Mouse (Mus musculus) limb, embryonic 15.5 days (tissue): Measurements from ENCODE around the gene Tbcc. TPM values are rescaled to one million over a fixed set of nuclear protein-coding genes. Genes with fewer than 3 reads are reported as not detected.

Experiments used
- ATAC-seq: fragments of 200-750 bp; cut with Nextera tagmentation; 2 replicates; pipeline ENCODE4 v1.8.0; 2017; ENCODE audit warnings: low read depth, moderate TSS enrichment; ENCODE audit not compliant: insufficient number of reproducible peaks, low FRiP score, low TSS enrichment
- H3K27ac ChIP-seq: fragments of 300-500 bp; sonication (generic); 2 replicates; pipeline ENCODE4 v1.5.1; 2015; ENCODE audit warnings: moderate library complexity, mild to moderate bottlenecking, inconsistent platforms
- H3K27me3 ChIP-seq: fragments of 300-500 bp; sonication (generic); 2 replicates; pipeline ENCODE4 v1.6.1; 2015; ENCODE audit warnings: inconsistent platforms
- H3K36me3 ChIP-seq: fragments of 300-500 bp; sonication (generic); 2 replicates; pipeline ENCODE4 v1.6.1; 2015; ENCODE audit warnings: inconsistent platforms
- H3K4me1 ChIP-seq: fragments of 300-500 bp; sonication (generic); 2 replicates; pipeline ENCODE4 v1.6.1; 2015; ENCODE audit warnings: inconsistent platforms
- H3K4me2 ChIP-seq: fragments of 300-500 bp; sonication (generic); 2 replicates; pipeline ENCODE4 v1.6.1; 2015; ENCODE audit warnings: mild to moderate bottlenecking, inconsistent platforms
- H3K4me3 ChIP-seq: fragments of 300-500 bp; sonication (generic); 2 replicates; pipeline ENCODE4 v1.5.1; 2015; ENCODE audit warnings: mild to moderate bottlenecking, inconsistent platforms
- H3K9ac ChIP-seq: fragments of 300-500 bp; sonication (generic); 2 replicates; pipeline ENCODE4 v1.6.1; 2015; ENCODE audit warnings: inconsistent platforms
- H3K9me3 ChIP-seq: fragments of 300-500 bp; sonication (generic); 2 replicates; pipeline ENCODE4 v1.6.1; 2016; ENCODE audit warnings: inconsistent platforms
- WGBS: fragments of 180-500 bp; shearing (Covaris S2); methylation state at CpG from one replicate; pipeline ENCODE4 v1.1.7; 2015; 5-methylcytosine and 5-hydroxymethylcytosine counted together
- polyA plus RNA-seq: library from polyadenylated mRNA; unstranded; fragments of >200 nt; fragmentation: Nextera tagmentation; extraction: Ambion mirVana; gene quantifications from 2 replicates; pipeline ENCODE4 v1.2.1, GENCODE M21; 2015

Tbcc gene
- polyA plus RNA-seq, 1 experiment from 2014 or later: 51.2 TPM

GRCm38 (mm10) chr17:46885910-46886643, 4.4 kb upstream of the Tbcc start:
- H3K4me2 ChIP-seq: no peak overlapping the region
- H3K9me3 ChIP-seq: no peaks in the 10 kb centered on the region
- H3K36me3 ChIP-seq: no peaks in the 10 kb centered on the region
- H3K9ac ChIP-seq: no peak overlapping the region
- no peak for ATAC-seq
- no peaks in the 10 kb centered on the region for H3K27me3 ChIP-seq
- WGBS: 44% methylated on average over 17 of the region's 17 CpGs
- H3K4me1 ChIP-seq: peaks cover 10% of the 10 kb centered on the region
- H3K4me3 ChIP-seq: no peak overlapping the region
- H3K27ac ChIP-seq: no peak overlapping the region

- Histone ChIP-seq H3K4me3 (peak overlapping the region; percentile 95), H3K4me1 (peaks cover 30% of the 10 kb centered on the region), H3K27me3 (no peaks in the 10 kb centered on the region), H3K4me2 (peak overlapping the region; percentile 81), H3K9ac (peak overlapping the region; percentile 61), H3K9me3 (no peaks in the 10 kb centered on the region), H3K36me3 (no peaks in the 10 kb centered on the region; the same call in 1 of the 2 replicates), H3K27ac (peak overlapping the region; percentile 98)
- no peak for ATAC-seq
- whole genome bisulfite sequencing: 25% methylated on average over 16 of the region's 16 CpGs
These were observed 1.8 kb upstream of the Tbcc start for GRCm38 (mm10) chr17:46888511-46889212.

GRCm38 (mm10) chr17:46889450-46890084, 917 bp upstream of the Tbcc start:
- Histone ChIP-seq H3K9me3 (no peaks in the 10 kb centered on the region), H3K36me3 (no peaks in the 10 kb centered on the region; the same call in 1 of the 2 replicates), H3K27me3 (no peaks in the 10 kb centered on the region), H3K4me3 (peak overlapping the region; percentile 95), H3K9ac (peak overlapping the region; percentile 61), H3K27ac (peak overlapping the region; percentile 98), H3K4me2 (peak overlapping the region; percentile 81), H3K4me1 (peaks cover 30% of the 10 kb centered on the region)
- WGBS: under 1% methylated on average over 44 of the region's 44 CpGs
- ATAC-seq: peak; percentile 30; the same call in 1 of the 2 replicates

- H3K9ac ChIP-seq: peak overlapping the region; percentile 86
- H3K9me3 ChIP-seq: no peaks in the 10 kb centered on the region
- H3K4me3 ChIP-seq: peak overlapping the region; percentile 95
- peak overlapping the region; percentile 83 for H3K4me2 ChIP-seq
- H3K4me1 ChIP-seq: peaks cover 27% of the 10 kb centered on the region
- no peaks in the 10 kb centered on the region for H3K27me3 ChIP-seq
- H3K27ac ChIP-seq: peak overlapping the region; percentile 91
- no peaks in the 10 kb centered on the region; the same call in 1 of the 2 replicates for H3K36me3 ChIP-seq
- 2% methylated on average over 64 of the region's 64 CpGs for WGBS
- ATAC-seq: peak; percentile 17
These were observed 535 bp downstream of the Tbcc start for GRCm38 (mm10) chr17:46890843-46891594.

GRCm38 (mm10) chr17:46895426-46895825, 4.9 kb downstream of the Tbcc start:
- Histone ChIP-seq H3K4me2 (no peak overlapping the region), H3K27ac (no peak overlapping the region), H3K4me1 (peaks cover 20% of the 10 kb centered on the region), H3K4me3 (no peak overlapping the region), H3K36me3 (no peaks in the 10 kb centered on the region; the same call in 1 of the 2 replicates), H3K9ac (no peak overlapping the region), H3K9me3 (no peaks in the 10 kb centered on the region), H3K27me3 (no peaks in the 10 kb centered on the region)
- no peak for ATAC-seq
- 87% methylated on average over 9 of the region's 9 CpGs for WGBS

GRCm38 (mm10) chr17:46897221-46897950, 6.9 kb downstream of the Tbcc start:
- 34% methylated on average over 13 of the region's 13 CpGs for WGBS
- no peaks in the 10 kb centered on the region; the same call in 1 of the 2 replicates for H3K36me3 ChIP-seq
- H3K27ac ChIP-seq: no peak overlapping the region
- no peaks in the 10 kb centered on the region for H3K27me3 ChIP-seq
- H3K9ac ChIP-seq: no peak overlapping the region
- H3K4me1 ChIP-seq: peaks cover 8% of the 10 kb centered on the region
- no peak for ATAC-seq
- no peak overlapping the region for H3K4me2 ChIP-seq
- H3K4me3 ChIP-seq: no peak overlapping the region
- no peaks in the 10 kb centered on the region for H3K9me3 ChIP-seq

GRCm38 (mm10) chr17:46900941-46901340, 10.5 kb downstream of the Tbcc start:
- Histone ChIP-seq H3K9me3 (no peaks in the 10 kb centered on the region), H3K9ac (no peak overlapping the region), H3K4me1 (0 out of 2 replicates have a peak, but pooled peaks cover 3% of the 10 kb centered on the region), H3K4me2 (no peak overlapping the region), H3K4me3 (no peak overlapping the region), H3K27ac (no peak overlapping the region), H3K27me3 (no peaks in the 10 kb centered on the region), H3K36me3 (no peaks in the 10 kb centered on the region)
- 51% methylated on average over 2 of the region's 2 CpGs for WGBS
- no peak for ATAC-seq

- Histone ChIP-seq H3K9me3 (no peaks in the 10 kb centered on the region), H3K4me1 (0 out of 2 replicates have a peak, but pooled peaks cover 3% of the 10 kb centered on the region), H3K27me3 (no peaks in the 10 kb centered on the region), H3K4me2 (no peak overlapping the region), H3K9ac (no peak overlapping the region), H3K4me3 (no peak overlapping the region), H3K27ac (no peak overlapping the region), H3K36me3 (no peaks in the 10 kb centered on the region)
- 21% methylated on average over 19 of the region's 19 CpGs for WGBS
- no peak for ATAC-seq
These were observed 13.5 kb downstream of the Tbcc start for GRCm38 (mm10) chr17:46903876-46904490.

- H3K9ac ChIP-seq: no peak within 1 kb of the TSS
- ATAC-seq: no peak
- 91% methylated on average over 10 of the region's 10 CpGs for whole genome bisulfite sequencing
- H3K27ac ChIP-seq: no peak within 1 kb of the TSS
- H3K4me3 ChIP-seq: no peak within 1 kb of the TSS
- H3K27me3 ChIP-seq: no peaks in the 10 kb centered on the region
- H3K36me3 ChIP-seq: no peaks in the 10 kb centered on the region
- H3K9me3 ChIP-seq: no peaks in the 10 kb centered on the region
- H3K4me2 ChIP-seq: no peak within 1 kb of the TSS
- no peaks in the 10 kb centered on the region for H3K4me1 ChIP-seq
These were observed 19.7 kb downstream of the Tbcc start, which contains the start of gene Prph2 for GRCm38 (mm10) chr17:46910186-46910585. TSS of gene Prph2 (plus strand) at chr17:46910459.

- Histone ChIP-seq H3K9ac (no peak overlapping the region), H3K4me2 (no peak overlapping the region), H3K27ac (no peak overlapping the region), H3K9me3 (no peaks in the 10 kb centered on the region), H3K36me3 (no peaks in the 10 kb centered on the region), H3K4me1 (no peaks in the 10 kb centered on the region), H3K27me3 (no peaks in the 10 kb centered on the region), H3K4me3 (no peak overlapping the region)
- WGBS: 44% methylated on average over 6 of the region's 6 CpGs
- no peak for ATAC-seq
These were observed 21.8 kb downstream of the Tbcc start for GRCm38 (mm10) chr17:46912331-46912730.
